Mouse (Mus musculus): ENCODE measurements around the gene Ppp3ca. TPM values are rescaled to one million over a fixed set of nuclear protein-coding genes. Genes with fewer than 3 reads are reported as not detected.

Ppp3ca gene
- polyA plus RNA-seq, 1 experiment, result 97.9 TPM

DNA sequence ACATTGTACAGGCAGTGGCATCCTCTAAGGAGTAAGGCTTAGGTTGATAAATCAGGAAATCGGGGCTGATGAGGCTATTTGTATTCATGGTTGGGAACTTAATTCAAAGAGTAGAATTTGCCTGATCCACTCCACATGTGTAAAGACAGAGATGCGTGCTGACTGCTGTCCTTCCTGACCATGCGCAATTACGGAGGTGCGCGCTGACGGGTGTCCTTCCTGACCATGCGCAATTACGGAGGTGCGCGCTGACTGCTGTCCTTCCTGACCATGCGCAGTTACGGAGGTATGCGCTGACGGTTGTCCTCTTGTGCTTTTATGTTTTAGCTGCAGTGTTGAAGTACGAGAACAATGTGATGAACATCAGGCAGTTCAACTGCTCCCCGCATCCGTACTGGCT, 232.9 kb downstream of the Ppp3ca start:
- Histone ChIP-seq H3K27ac (ENCODE audit: insufficient read depth, low read depth, low read length) (no peak overlapping the region), H3K4me3 (ENCODE audit: insufficient read depth, low read length) (no peak overlapping the region), H3K4me1 (ENCODE audit: control insufficient read depth, insufficient read depth, low read length) (peaks cover 9% of the 10 kb centered on the region)
- TF ChIP-seq POLR2A (IDR thresholded peaks at IDR 0.05; ENCODE audit: borderline replicate concordance, low read depth, low read length) (no peak), CTCF (IDR thresholded peaks at IDR 0.05; ENCODE audit: low read depth, low read length) (no peak)

DNA sequence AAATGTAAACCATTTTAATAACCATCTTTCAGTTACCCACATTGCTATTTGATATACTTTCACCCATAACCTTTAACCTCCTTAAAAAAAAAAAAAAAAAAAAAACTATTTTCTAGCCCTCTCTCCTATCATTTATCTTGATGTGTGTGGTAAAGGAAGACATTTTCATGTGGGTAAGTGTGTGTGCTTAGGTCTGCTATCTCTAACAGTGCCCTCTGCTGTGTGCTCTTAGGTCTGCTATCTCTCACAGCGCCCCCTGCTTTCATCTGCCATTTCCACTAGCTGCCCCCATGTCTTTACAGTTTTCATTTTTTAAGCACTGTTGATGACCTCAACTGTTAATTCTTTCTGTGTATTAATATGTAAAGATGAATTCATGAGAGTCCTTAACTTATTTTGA, 235.7 kb downstream of the Ppp3ca start:
- Histone ChIP-seq H3K27ac (ENCODE audit: insufficient read depth, low read depth, low read length) (no peak overlapping the region), H3K4me1 (ENCODE audit: control insufficient read depth, insufficient read depth, low read length) (no peaks in the 10 kb centered on the region), H3K4me3 (ENCODE audit: insufficient read depth, low read length) (no peak overlapping the region)
- TF ChIP-seq CTCF (IDR thresholded peaks at IDR 0.05; ENCODE audit: low read depth, low read length), result no peak
- TF ChIP-seq POLR2A (IDR thresholded peaks at IDR 0.05; ENCODE audit: borderline replicate concordance, low read depth, low read length), result no peak

DNA sequence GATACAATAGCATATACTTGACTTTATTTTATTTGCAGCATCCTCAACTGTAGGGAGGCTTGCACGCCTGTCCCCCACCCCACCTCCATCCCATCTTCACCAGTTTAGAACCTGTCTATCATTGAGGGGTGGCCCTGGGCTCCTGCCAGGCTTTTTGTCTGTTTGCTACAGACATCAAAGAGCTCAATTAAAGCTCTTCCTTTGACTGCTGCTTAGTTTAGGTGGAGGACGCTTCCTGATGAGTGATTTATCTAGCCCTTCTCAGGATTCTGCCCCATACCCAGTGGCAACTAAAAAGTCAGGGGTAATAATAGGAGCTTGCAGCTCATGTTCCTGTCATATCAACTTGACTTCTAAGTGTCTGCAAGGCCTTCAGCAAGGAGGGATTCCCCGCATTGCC, 239.6 kb downstream of the Ppp3ca start:
- Histone ChIP-seq H3K27ac (ENCODE audit: insufficient read depth, low read depth, low read length) (no peak overlapping the region), H3K4me3 (ENCODE audit: insufficient read depth, low read length) (no peak overlapping the region), H3K4me1 (ENCODE audit: control insufficient read depth, insufficient read depth, low read length) (0 out of 2 replicates have a peak, but pooled peaks cover 3% of the 10 kb centered on the region)
- TF ChIP-seq CTCF (IDR thresholded peaks at IDR 0.05; ENCODE audit: low read depth, low read length), result no peak
- no peak for TF ChIP-seq POLR2A (IDR thresholded peaks at IDR 0.05; ENCODE audit: borderline replicate concordance, low read depth, low read length)

DNA sequence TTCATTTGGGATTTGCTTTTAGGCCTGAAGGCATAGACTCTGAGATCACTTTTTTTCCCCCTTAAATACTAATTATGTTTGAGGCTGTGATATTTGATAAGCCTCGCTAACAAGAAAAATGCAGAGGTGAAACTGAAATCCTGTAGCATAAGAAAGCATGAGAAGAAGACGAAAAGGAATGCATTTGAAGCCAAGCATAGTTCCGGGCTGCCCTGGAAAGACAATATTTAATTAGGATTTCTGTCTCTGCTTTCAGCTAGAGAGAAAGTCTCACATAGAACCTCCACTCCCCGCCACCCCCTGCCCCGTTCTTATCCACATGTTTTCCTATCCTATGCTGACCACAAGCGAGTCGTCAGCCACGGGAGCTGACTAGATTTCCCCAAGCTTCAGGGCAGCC, 241.4 kb downstream of the Ppp3ca start:
- no peak overlapping the region for H3K27ac ChIP-seq (ENCODE audit: insufficient read depth, low read depth, low read length)
- TF ChIP-seq POLR2A (IDR thresholded peaks at IDR 0.05; ENCODE audit: borderline replicate concordance, low read depth, low read length) (no peak), CTCF (IDR thresholded peaks at IDR 0.05; ENCODE audit: low read depth, low read length) (no peak)
- 0 out of 2 replicates have a peak, but pooled peaks cover 3% of the 10 kb centered on the region for H3K4me1 ChIP-seq (ENCODE audit: control insufficient read depth, insufficient read depth, low read length)
- no peak overlapping the region for H3K4me3 ChIP-seq (ENCODE audit: insufficient read depth, low read length)

DNA sequence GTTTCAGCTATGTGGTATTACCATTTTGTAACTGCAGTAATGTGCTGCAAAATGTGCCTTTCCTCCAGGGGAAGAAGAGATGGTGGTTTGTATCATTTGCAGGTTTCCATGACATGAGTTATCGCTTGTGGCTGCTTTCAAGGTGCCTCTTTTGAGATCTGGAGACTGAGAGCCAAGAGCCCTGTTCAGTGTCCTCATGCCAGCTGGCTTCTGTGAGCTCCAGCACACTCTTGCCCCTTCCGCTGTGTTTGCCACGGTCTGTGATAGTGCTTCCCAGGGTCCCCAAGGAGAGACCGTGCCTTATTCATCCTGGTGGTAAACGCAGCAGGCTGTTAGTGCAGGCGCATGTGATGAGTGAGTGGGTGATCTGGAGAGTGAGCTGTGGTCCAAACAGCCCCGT, 247.2 kb downstream of the Ppp3ca start:
- no peak overlapping the region for H3K4me3 ChIP-seq (ENCODE audit: insufficient read depth, low read length)

DNA sequence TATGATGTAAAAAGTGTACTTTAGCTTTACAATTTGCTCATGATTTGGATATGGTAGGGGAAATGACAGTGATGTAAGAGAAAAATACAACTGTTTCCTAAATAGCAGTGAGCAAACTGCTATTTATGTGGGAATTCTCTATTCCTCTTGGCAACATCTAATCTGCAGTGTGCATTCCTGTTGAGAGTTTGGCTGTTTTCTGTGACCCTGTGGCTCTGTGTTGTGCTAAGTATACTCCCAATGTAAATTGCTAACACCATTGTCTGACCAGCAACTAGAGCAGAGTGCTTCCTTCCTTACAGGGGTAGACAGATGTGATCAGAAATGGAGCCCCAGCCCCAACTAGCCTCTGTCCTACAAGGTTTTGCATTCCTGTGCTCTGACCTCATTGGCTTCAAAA, 263.1 kb downstream of the Ppp3ca start:
- Histone ChIP-seq H3K4me1 (ENCODE audit: control insufficient read depth, insufficient read depth, low read length) (no peaks in the 10 kb centered on the region), H3K4me3 (ENCODE audit: insufficient read depth, low read length) (no peak overlapping the region), H3K27ac (ENCODE audit: insufficient read depth, low read depth, low read length) (no peak overlapping the region)
- TF ChIP-seq POLR2A (IDR thresholded peaks at IDR 0.05; ENCODE audit: borderline replicate concordance, low read depth, low read length) (no peak), CTCF (IDR thresholded peaks at IDR 0.05; ENCODE audit: low read depth, low read length) (no peak)

More for the DNA sequence above, 247.2 kb downstream of the Ppp3ca start:
- Histone ChIP-seq H3K27ac (ENCODE audit: insufficient read depth, low read depth, low read length) (no peak overlapping the region), H3K4me1 (ENCODE audit: control insufficient read depth, insufficient read depth, low read length) (0 out of 2 replicates have a peak, but pooled peaks cover 3% of the 10 kb centered on the region)
- TF ChIP-seq CTCF (IDR thresholded peaks at IDR 0.05; ENCODE audit: low read depth, low read length) (no peak), POLR2A (IDR thresholded peaks at IDR 0.05; ENCODE audit: borderline replicate concordance, low read depth, low read length) (no peak)

DNA sequence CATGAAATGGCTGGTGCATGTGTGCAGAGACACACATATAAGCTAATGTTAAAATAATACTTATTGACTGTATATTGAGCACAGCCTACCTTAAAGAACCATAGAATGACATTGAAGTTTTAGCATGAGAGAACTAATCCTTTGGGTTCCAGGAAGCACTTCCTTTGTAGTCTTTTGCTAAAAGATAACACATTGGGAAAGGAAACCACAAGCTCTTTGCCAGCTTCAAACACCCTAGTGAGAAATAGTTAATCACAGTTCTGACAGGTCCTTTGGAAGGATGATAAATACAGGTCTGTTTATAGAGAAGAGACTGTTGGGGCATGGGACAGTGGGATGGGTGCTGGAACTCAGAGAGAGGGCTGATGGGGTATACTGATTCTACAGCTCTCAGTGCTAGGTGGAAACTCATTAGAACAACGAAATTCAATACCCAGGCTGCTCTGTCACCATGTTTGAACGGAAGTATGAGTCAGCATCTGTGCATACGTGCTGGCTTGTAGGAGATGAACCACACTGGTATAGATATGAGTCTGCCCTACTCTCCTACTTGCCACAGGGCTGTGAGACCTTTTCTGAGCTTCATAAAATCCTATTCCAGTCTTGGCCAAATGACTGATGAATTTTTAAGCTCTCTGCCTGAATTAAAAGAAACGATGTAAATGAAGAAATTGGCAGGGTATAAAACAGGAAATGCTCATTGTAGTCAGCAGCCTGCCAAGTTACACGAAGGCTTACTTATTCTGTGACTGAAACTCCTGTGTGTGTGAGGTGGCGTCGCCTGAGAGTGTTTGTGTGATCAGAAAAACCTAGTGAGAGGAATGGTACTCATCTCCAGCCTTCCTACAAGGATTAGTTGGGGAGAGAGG, 271.0 kb downstream of the Ppp3ca start:
- Histone ChIP-seq H3K4me3 (ENCODE audit: insufficient read depth, low read length) (no peak overlapping the region), H3K27ac (ENCODE audit: insufficient read depth, low read depth, low read length) (no peak overlapping the region), H3K4me1 (ENCODE audit: control insufficient read depth, insufficient read depth, low read length) (peaks cover 3% of the 10 kb centered on the region; the same call in 1 of the 2 replicates)
- TF ChIP-seq POLR2A (IDR thresholded peaks at IDR 0.05; ENCODE audit: borderline replicate concordance, low read depth, low read length), result no peak
- TF ChIP-seq CTCF (IDR thresholded peaks at IDR 0.05; ENCODE audit: low read depth, low read length), result no peak

DNA sequence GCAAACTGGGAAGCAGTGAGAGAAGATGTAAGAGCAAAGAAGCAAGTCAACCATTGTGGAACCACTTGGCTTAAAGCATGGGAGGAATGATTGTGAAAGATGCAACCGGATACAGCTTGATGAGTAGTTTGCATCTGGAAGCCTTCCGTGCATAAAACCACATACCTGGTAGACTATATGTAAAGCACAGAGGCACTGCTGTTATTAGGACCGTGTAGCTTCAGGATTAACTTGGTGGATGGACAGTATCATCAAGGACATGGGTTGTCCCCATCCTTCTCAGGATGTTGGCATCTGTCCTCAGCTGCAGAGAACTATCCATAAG, 271.6 kb downstream of the Ppp3ca start:
- Histone ChIP-seq H3K27ac (ENCODE audit: insufficient read depth, low read depth, low read length) (no peak overlapping the region), H3K4me3 (ENCODE audit: insufficient read depth, low read length) (no peak overlapping the region), H3K4me1 (ENCODE audit: control insufficient read depth, insufficient read depth, low read length) (peaks cover 3% of the 10 kb centered on the region; the same call in 1 of the 2 replicates)
- no peak for TF ChIP-seq POLR2A (IDR thresholded peaks at IDR 0.05; ENCODE audit: borderline replicate concordance, low read depth, low read length)
- no peak for TF ChIP-seq CTCF (IDR thresholded peaks at IDR 0.05; ENCODE audit: low read depth, low read length)

DNA sequence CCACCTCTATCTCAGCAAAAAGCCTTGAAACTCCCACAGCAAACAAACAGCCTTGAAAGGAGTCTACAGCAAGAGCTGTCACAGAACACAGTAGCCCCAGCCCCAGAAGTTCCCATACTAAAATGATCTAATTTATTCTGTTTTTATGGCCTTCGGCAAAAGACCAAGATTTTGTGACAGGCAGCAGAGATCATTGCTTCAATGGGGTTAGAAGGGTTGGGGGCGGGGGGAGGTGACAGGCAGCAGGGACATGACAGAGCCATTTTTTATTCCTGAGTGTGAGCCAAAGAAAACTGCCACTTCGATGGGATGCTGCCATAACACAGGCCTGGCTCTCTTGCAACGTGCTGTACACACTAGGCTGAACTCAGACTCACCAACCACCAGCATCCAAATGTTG, 275.6 kb downstream of the Ppp3ca start:
- TF ChIP-seq CTCF (IDR thresholded peaks at IDR 0.05; ENCODE audit: low read depth, low read length) (no peak), POLR2A (IDR thresholded peaks at IDR 0.05; ENCODE audit: borderline replicate concordance, low read depth, low read length) (no peak)
- Histone ChIP-seq H3K4me1 (ENCODE audit: control insufficient read depth, insufficient read depth, low read length) (peaks cover 3% of the 10 kb centered on the region; the same call in 1 of the 2 replicates), H3K4me3 (ENCODE audit: insufficient read depth, low read length) (no peak overlapping the region), H3K27ac (ENCODE audit: insufficient read depth, low read depth, low read length) (no peak overlapping the region)

DNA sequence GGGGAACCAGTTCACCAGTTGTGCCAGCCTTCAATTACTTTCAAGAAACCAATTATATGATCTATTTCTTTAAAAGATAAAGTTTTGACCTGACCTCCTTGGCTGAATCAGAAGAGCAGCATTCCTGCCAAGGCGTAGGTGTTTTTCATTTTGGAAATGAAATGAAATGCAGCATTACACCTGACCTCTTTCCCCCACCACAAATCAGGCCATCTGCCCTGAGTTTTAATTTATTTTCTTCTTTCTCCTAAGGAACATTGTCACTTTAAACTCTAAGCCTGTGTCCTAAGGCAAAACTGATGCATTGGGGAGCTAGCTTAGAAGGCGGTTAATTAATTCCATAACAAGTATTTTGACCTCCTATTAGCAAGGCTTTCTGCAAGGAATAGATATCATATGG, 276.7 kb downstream of the Ppp3ca start:
- Histone ChIP-seq H3K27ac (ENCODE audit: insufficient read depth, low read depth, low read length) (no peak overlapping the region), H3K4me3 (ENCODE audit: insufficient read depth, low read length) (no peak overlapping the region), H3K4me1 (ENCODE audit: control insufficient read depth, insufficient read depth, low read length) (no peaks in the 10 kb centered on the region)
- TF ChIP-seq POLR2A (IDR thresholded peaks at IDR 0.05; ENCODE audit: borderline replicate concordance, low read depth, low read length), result no peak

Data from bone marrow macrophage, adult 2 months (primary cell).